Mouse (Mus musculus) liver, embryonic 13.5 days (tissue): ENCODE results near the gene Hspa4l. TPM values are rescaled to one million over a fixed set of nuclear protein-coding genes. Genes with fewer than 3 reads are reported as not detected.
"Not testable (repeated sequence)": the region's sequence is repeated elsewhere in the genome, so short reads cannot be mapped to it uniquely, and the experiment has no call there.

Source experiments
- ATAC-seq: fragments of 200-750 bp; cut with Nextera tagmentation; 2 replicates; pipeline ENCODE4 v1.8.0; 2017; ENCODE audit warnings: low read depth, mild to moderate bottlenecking, moderate number of reproducible peaks, moderate library complexity
- DNase-seq: peaks from one replicate; pipeline ENCODE4 v3.0.0; 2022
- H3K27ac ChIP-seq: fragments of 300-500 bp; sonication (generic); 2 replicates; pipeline ENCODE4 v1.5.1; 2015; ENCODE audit warnings: moderate library complexity, mild to moderate bottlenecking, inconsistent platforms
- H3K27me3 ChIP-seq: fragments of 300-500 bp; sonication (generic); 2 replicates; pipeline ENCODE4 v1.6.1; 2015; ENCODE audit warnings: mild to moderate bottlenecking, inconsistent platforms
- H3K36me3 ChIP-seq: fragments of 300-500 bp; sonication (generic); 2 replicates; pipeline ENCODE4 v1.6.1; 2015; ENCODE audit warnings: mild to moderate bottlenecking, inconsistent platforms
- H3K4me1 ChIP-seq: fragments of 300-500 bp; sonication (generic); replicated peaks from 2 replicates; pipeline ENCODE4 v1.6.1; 2015; ENCODE audit warnings: inconsistent platforms
- H3K4me2 ChIP-seq: fragments of 300-500 bp; sonication (generic); 2 replicates; pipeline ENCODE4 v1.6.1; 2015; ENCODE audit warnings: inconsistent platforms, mild to moderate bottlenecking, moderate library complexity
- H3K4me3 ChIP-seq: fragments of 300-500 bp; sonication (generic); replicated peaks from 2 replicates; pipeline ENCODE4 v1.5.1; 2015; ENCODE audit warnings: mild to moderate bottlenecking, inconsistent platforms
- H3K9ac ChIP-seq: fragments of 300-500 bp; sonication (generic); 2 replicates; pipeline ENCODE4 v1.6.1; 2015; ENCODE audit warnings: mild to moderate bottlenecking, inconsistent platforms
- H3K9me3 ChIP-seq: fragments of 300-500 bp; sonication (generic); replicated peaks from 2 replicates; pipeline ENCODE4 v1.6.1; 2016; ENCODE audit warnings: inconsistent platforms
- WGBS: fragments of 180-500 bp; shearing (Covaris S2); methylation state at CpG from one replicate; pipeline ENCODE4 v1.1.7; 2015; ENCODE audit not compliant: insufficient replicate concordance; 5-methylcytosine and 5-hydroxymethylcytosine counted together
- polyA plus RNA-seq: library from polyadenylated mRNA; unstranded; fragments of >200 nt; fragmentation: Nextera tagmentation; extraction: Ambion mirVana; gene quantifications from 2 replicates; pipeline ENCODE4 v1.2.1, GENCODE M21; 2015

The Hspa4l gene
- polyA plus RNA-seq, 1 experiment from 2014 or later = 20.4 TPM

DNA sequence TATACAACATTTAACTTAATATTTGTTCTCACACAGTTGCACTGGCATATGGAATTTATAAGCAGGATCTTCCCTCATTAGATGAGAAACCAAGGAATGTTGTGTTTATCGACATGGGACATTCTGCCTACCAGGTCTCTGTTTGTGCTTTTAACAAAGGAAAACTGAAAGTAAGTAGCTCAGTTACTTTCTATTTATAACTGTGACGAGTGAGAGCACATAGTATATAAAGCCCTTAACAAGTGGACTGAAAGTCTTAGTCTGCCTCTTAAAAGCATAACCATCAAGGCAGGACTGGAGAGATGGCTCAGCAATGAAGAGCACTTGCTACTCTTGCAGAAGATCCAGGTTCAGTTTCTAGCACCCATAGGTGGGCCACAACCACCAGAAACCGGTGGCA is 16.5 kb downstream of the Hspa4l start:
- Histone ChIP-seq H3K9me3 (no peaks in the 10 kb centered on the region), H3K36me3 (peaks cover 36% of the 10 kb centered on the region), H3K4me1 (no peaks in the 10 kb centered on the region), H3K27me3 (no peaks in the 10 kb centered on the region), H3K4me2 (no peak overlapping the region), H3K4me3 (no peak overlapping the region), H3K27ac (no peak overlapping the region), H3K9ac (no peak overlapping the region)
- ATAC-seq (no peak), DNase-seq (no peak)
- 81% methylated on average over 3 of the region's 3 CpGs for WGBS

DNA sequence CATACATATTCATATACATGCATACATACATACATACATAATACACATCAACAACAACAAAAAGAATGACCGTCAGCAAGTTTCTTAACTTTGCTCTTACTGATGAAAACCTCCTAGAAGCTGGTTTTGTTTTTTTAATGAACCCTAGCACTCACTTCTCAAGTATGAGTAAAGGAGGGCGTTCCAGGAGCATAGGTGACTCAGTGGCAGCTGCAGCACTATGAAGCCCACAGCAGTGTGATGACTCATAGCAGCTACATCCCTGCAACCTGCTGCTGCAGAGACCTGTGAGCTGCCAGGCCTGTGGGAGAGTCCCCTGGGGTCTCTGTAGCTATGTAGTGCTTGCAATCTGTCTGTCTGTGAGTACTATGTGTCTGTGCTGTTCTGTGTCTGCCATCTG is 17.0 kb downstream of the Hspa4l start:
- ATAC-seq = no peak
- Histone ChIP-seq H3K9me3 (no peaks in the 10 kb centered on the region), H3K27me3 (no peaks in the 10 kb centered on the region), H3K4me3 (no peak overlapping the region), H3K9ac (no peak overlapping the region), H3K36me3 (peaks cover 35% of the 10 kb centered on the region), H3K4me1 (no peaks in the 10 kb centered on the region), H3K27ac (no peak overlapping the region), H3K4me2 (no peak overlapping the region)
- DNase-seq = no peak
- 86% methylated on average over 2 of the region's 2 CpGs for WGBS

DNA sequence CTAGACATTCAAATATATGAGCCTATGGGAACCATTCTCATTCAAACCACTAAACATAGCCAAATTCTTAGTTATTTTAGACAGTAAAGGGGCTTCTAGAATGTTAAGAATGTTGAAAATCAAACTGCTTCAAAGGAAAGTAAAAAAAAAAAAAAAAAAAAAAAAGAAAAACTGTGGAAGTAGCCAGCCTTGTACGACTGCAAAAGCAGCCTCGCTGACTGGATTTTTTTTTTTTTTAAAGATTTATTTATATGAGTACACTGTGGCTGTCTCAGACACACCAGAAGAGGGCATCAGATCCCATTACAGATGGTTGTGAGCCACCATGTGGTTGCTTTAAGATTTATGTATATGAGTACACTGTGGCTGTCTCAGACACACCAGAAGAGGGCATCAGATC is 49.5 kb downstream of the Hspa4l start:
- DNase-seq (no peak), ATAC-seq (no peak)
- no peak overlapping the region for H3K27ac ChIP-seq
- no peaks in the 10 kb centered on the region for H3K27me3 ChIP-seq
- H3K4me1 ChIP-seq = peaks cover 5% of the 10 kb centered on the region
- no peaks in the 10 kb centered on the region for H3K9me3 ChIP-seq
- H3K36me3 ChIP-seq = peaks cover 10% of the 10 kb centered on the region; the same call in 1 of the 2 replicates
- WGBS = 83% methylated on average over 2 of the region's 2 CpGs
- no peak overlapping the region for H3K9ac ChIP-seq
- H3K4me3 ChIP-seq = no peak overlapping the region
- no peak overlapping the region for H3K4me2 ChIP-seq

DNA sequence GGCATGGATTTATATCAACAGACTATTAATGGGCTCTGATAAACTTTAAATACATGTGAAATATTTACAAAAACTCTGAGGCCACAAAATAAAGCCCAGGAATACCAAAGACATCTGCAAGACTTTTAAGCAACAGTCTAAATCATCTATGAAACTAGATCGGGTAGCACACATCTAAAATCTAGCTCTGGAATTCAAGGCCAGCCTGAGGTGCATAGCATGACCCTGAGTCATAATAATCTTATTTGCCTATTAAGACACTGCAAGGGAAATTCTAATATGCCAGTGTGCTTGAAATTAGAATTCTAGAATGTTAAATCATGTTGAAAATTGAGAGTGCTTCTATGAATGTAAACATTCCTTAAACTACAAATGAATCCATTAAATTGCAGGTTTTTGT is 53.8 kb downstream of the Hspa4l start:
- no peak for DNase-seq
- no peak overlapping the region for H3K9ac ChIP-seq
- H3K4me1 ChIP-seq = peaks cover 33% of the 10 kb centered on the region
- H3K27me3 ChIP-seq = no peaks in the 10 kb centered on the region
- no peak overlapping the region for H3K4me3 ChIP-seq
- no peak overlapping the region for H3K27ac ChIP-seq
- no peak overlapping the region for H3K4me2 ChIP-seq
- no peak for ATAC-seq
- WGBS = 53% methylated on average over 1 of the region's 1 CpGs
- H3K9me3 ChIP-seq = no peaks in the 10 kb centered on the region
- H3K36me3 ChIP-seq = peaks cover 14% of the 10 kb centered on the region

DNA sequence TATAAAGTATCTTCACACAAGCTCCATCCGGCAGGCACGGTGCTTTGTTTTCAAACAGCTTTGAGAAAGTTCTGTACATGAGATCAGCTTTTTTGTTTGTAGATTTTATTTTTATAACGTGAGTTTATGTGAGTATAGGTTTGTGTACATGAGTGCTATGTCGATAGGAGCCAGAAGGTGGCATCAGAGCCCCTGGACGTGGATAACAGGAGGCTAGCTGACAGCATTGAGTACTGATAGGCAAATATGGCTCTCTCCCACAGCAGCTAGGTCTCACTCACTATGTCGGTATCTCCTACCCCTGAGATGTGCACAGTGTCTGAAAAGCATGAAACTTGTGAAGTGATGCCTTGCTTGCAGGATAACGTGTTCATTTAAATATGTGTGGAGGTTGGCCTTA is 54.2 kb downstream of the Hspa4l start:
- Histone ChIP-seq H3K27me3 (no peaks in the 10 kb centered on the region), H3K9me3 (no peaks in the 10 kb centered on the region), H3K4me3 (peak overlapping the region; percentile 98), H3K9ac (no peak overlapping the region), H3K4me1 (peaks cover 33% of the 10 kb centered on the region), H3K4me2 (peak overlapping the region; percentile 93), H3K27ac (peak overlapping the region; percentile 52; the same call in 1 of the 2 replicates), H3K36me3 (peaks cover 16% of the 10 kb centered on the region)
- peak; percentile 40 for ATAC-seq
- WGBS = 33% methylated on average over 7 of the region's 7 CpGs
- peak; percentile 70 for DNase-seq

DNA sequence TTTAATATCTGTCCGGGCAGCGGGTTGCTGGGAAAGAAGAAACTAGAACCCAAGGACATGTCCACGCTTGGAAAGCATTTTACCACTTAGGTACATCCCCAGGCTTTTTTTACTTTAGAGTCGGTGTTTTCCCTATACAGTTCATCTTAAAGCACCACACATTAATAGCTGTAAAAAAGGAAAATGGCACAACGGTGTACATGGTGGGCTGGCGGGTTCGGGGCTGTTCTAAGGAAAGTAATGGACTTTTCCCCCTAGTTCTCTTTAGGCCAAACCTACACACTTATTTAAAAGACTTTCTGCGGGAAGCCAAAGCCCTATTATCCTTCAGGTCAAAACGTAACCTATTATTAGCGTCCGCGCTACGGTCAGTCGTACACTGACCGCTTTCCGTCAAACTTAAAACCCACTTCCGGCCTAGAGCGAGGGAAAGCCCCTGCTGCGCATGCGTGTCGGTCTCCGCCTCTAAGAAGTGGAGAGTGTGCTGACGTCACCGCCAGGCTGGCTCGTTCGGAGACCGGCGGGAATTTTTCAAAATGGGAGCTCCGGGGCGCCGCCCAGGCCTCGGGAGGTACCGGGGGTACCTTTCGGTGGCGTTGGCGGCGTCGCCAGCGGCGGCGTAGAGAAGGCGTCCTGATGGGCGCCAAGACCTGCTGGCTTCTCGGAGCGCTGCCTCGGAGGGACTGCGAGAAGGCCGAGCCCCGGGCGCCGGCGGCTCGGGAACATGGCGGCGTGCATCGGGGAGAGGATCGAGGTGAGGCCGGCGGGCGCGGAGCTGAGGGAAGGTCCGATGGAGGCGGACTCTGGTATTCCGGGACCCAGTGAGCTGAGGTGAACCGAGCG is 55.5 kb downstream of the Hspa4l start, which contains the start of gene Plk4:
Gene Plk4, plus strand, starts transcription at position 490 of the 843 bp plus-strand sequence.
- ATAC-seq (peak; percentile 82), DNase-seq (peak; percentile 93)
- Histone ChIP-seq H3K9me3 (no peaks in the 10 kb centered on the region), H3K4me1 (peaks cover 33% of the 10 kb centered on the region), H3K4me3 (peak within 1 kb of the TSS; percentile 98), H3K36me3 (peaks cover 24% of the 10 kb centered on the region), H3K9ac (peak within 1 kb of the TSS; percentile 98), H3K27me3 (no peaks in the 10 kb centered on the region), H3K4me2 (peak within 1 kb of the TSS; percentile 93), H3K27ac (peak within 1 kb of the TSS; percentile 93)
- WGBS = 2% methylated on average over 66 of the region's 66 CpGs

DNA sequence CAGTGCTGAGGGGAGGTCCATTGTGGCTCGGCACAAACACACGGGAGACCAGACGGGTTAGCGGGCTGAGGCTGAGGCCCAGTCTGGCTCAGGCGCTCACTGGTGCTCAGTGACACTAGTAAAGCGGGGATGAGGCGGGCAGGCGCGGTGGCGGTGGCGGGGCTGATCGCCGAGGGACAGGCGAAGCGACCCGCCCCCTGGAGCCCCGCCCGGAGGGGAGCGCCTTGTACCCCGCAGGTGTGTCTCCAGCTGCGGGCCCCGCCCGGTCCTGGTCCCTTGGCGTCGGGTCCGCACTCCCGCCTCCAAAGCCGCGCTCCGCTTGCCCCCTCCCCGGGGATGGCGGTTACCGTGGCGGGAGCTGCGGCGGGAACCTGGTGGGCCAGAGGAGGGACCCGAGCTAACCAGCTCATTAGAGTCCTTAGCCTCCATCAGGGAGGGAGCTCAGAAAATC is 56.1 kb downstream of the Hspa4l start:
- 0% methylated on average over 35 of the region's 37 CpGs for WGBS
- DNase-seq = peak; percentile 65

DNA sequence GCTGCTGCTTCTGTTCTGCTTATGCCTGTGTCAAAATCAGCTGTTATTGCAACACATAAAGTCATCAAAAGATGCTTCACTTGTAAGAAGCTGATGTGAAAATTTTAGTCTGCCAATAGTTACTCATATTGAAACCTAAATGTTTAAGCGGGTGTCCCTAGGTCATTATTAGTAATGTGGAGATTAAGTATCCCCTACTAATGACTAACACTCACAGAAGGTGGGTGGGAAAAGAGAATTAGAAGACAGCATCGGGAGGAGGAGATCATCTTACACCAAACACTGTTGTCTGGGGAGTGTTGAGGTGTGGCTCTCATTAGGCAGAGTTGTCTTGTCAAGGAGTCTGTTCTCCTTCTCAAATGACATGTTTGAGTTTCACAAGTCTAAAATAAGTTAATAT is 62.6 kb downstream of the Hspa4l start:
- H3K4me2 ChIP-seq = no peak overlapping the region
- ATAC-seq (no peak), DNase-seq (no peak)
- H3K36me3 ChIP-seq = peaks cover 72% of the 10 kb centered on the region
- H3K9me3 ChIP-seq = no peaks in the 10 kb centered on the region
- no peak overlapping the region for H3K27ac ChIP-seq
- no peak overlapping the region for H3K4me3 ChIP-seq
- WGBS = 76% methylated on average over 2 of the region's 2 CpGs
- no peaks in the 10 kb centered on the region for H3K27me3 ChIP-seq
- peaks cover 16% of the 10 kb centered on the region for H3K4me1 ChIP-seq
- no peak overlapping the region for H3K9ac ChIP-seq

More for the DNA sequence above, 56.1 kb downstream of the Hspa4l start:
- Histone ChIP-seq H3K4me2 (peak overlapping the region; percentile 93), H3K27me3 (no peaks in the 10 kb centered on the region), H3K4me1 (peaks cover 39% of the 10 kb centered on the region), H3K9ac (peak overlapping the region; percentile 98), H3K9me3 (no peaks in the 10 kb centered on the region), H3K4me3 (peak overlapping the region; percentile 98), H3K36me3 (peaks cover 30% of the 10 kb centered on the region), H3K27ac (peak overlapping the region; percentile 93)
- peak; percentile 86 for ATAC-seq

DNA sequence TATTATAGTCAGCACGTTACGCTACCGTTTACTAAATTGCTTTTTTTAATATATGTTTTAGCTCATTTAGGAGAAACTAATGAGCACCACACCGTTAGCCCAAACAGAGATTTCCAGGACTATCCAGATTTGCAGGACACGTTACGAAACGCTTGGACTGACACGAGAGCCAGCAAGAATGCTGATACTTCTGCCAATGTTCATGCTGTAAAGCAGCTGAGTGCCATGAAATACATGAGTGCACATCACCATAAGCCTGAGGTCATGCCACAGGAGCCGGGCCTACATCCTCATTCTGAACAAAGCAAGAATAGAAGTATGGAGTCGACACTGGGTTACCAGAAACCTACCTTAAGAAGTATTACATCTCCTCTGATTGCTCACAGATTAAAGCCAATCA is 64.4 kb downstream of the Hspa4l start:
- no peak overlapping the region for H3K9ac ChIP-seq
- no peak overlapping the region for H3K4me3 ChIP-seq
- no peaks in the 10 kb centered on the region for H3K9me3 ChIP-seq
- WGBS = 93% methylated on average over 10 of the region's 10 CpGs
- peaks cover 10% of the 10 kb centered on the region for H3K4me1 ChIP-seq
- no peak for DNase-seq
- H3K27ac ChIP-seq = no peak overlapping the region
- no peak for ATAC-seq
- H3K27me3 ChIP-seq = no peaks in the 10 kb centered on the region
- no peak overlapping the region for H3K4me2 ChIP-seq
- peaks cover 76% of the 10 kb centered on the region for H3K36me3 ChIP-seq

DNA sequence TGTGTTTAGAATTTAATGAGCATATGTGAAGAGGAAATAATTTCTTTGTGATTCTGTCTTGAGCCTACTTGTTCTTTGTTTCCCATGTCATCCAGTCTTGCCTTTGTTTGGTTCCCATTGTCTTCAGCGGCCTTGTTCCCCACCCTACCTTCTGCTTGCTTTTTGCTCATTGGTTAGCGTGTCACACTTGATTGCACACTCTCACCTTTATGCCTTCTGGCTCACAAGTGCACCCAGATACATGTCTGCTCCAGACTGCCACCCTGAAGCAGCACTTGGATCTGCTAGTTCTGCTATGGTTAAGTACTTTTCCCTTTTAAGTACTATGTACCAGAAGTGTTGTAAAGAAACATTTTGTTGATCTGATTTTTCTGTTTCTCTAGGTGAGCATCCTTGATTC is 65.6 kb downstream of the Hspa4l start:
- Histone ChIP-seq H3K4me3 (no peak overlapping the region), H3K9me3 (no peaks in the 10 kb centered on the region), H3K36me3 (peaks cover 80% of the 10 kb centered on the region), H3K4me1 (peaks cover 9% of the 10 kb centered on the region), H3K4me2 (no peak overlapping the region), H3K27me3 (no peaks in the 10 kb centered on the region), H3K9ac (no peak overlapping the region), H3K27ac (no peak overlapping the region)
- 92% methylated on average over 2 of the region's 2 CpGs for WGBS
- DNase-seq (no peak), ATAC-seq (no peak)

DNA sequence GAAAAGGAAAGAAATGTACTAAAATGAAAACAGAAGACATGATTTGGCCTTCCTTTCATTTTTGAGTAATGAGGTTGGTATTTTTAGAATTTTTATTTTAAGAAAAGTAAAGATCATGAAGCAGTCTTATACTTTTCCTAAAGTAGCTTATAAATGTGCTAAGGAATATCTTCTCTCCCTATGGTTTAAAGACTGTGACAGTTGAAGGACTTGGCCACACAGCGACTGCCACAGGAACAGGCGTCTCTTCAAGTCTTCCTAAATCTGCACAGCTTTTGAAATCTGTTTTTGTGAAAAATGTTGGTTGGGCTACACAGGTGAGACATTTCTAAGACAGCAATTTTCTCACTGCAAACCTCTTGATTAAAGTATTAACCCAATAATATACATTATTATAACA is 69.0 kb downstream of the Hspa4l start:
- Histone ChIP-seq H3K4me2 (no peak overlapping the region), H3K27ac (no peak overlapping the region), H3K4me3 (no peak overlapping the region), H3K9ac (no peak overlapping the region), H3K4me1 (no peaks in the 10 kb centered on the region), H3K36me3 (peaks cover 79% of the 10 kb centered on the region), H3K9me3 (no peaks in the 10 kb centered on the region), H3K27me3 (no peaks in the 10 kb centered on the region)
- ATAC-seq (no peak), DNase-seq (no peak)
- 85% methylated on average over 2 of the region's 2 CpGs for WGBS

DNA sequence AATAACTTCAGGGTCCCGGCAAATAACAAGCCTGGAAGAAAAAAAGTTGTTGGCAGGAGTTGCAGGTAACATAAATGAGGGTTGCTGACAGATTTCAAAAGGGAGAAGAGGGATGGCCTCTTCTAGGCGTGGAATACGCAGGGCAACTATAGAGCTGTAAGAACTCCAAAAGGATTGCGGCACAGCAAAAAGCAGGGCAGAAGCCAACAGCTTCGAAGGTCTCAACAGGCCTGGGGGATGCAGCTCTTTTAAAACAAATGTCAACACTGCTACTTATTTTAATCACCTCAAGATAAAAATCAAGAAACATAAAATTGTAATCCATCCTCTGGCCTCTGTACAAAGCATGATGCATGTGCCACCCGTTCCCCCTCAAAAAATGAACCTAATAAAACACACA is 101.2 kb downstream of the Hspa4l start:
- not testable (repeated sequence) for H3K36me3 ChIP-seq, H3K27ac ChIP-seq, H3K9me3 ChIP-seq, DNase-seq, H3K27me3 ChIP-seq, ATAC-seq
- peak overlapping the region; percentile 71 for H3K4me2 ChIP-seq
- H3K9ac ChIP-seq = peak overlapping the region; percentile 51
- peak overlapping the region; percentile 70 for H3K4me3 ChIP-seq
- H3K4me1 ChIP-seq = peaks cover 13% of the 10 kb centered on the region
- WGBS = 71% methylated on average over 6 of the region's 6 CpGs
